Mouse (Mus musculus) kidney, embryonic 16.5 days (tissue): ENCODE data around the gene Spag16. TPM values are rescaled to one million over a fixed set of nuclear protein-coding genes. Genes with fewer than 3 reads are reported as not detected.

Experiments used
- ATAC-seq: fragments of 200-750 bp; cut with Nextera tagmentation; 2 replicates; pipeline ENCODE4 v1.8.0; 2017; ENCODE audit warnings: moderate TSS enrichment; ENCODE audit not compliant: low FRiP score, low TSS enrichment
- H3K27ac ChIP-seq: fragments of 300-500 bp; sonication (generic); 2 replicates; pipeline ENCODE4 v1.5.1; 2014; ENCODE audit warnings: low read length
- H3K27me3 ChIP-seq: fragments of 300-500 bp; sonication (generic); 2 replicates; pipeline ENCODE4 v1.6.1; 2014; ENCODE audit warnings: low read length, control low read depth, mixed read lengths; ENCODE audit not compliant: insufficient read depth
- H3K36me3 ChIP-seq: fragments of 300-500 bp; sonication (generic); 2 replicates; pipeline ENCODE4 v1.6.1; 2014; ENCODE audit warnings: low read length, control low read depth, mixed read lengths; ENCODE audit not compliant: insufficient read depth
- H3K4me1 ChIP-seq: fragments of 300-500 bp; sonication (generic); 2 replicates; pipeline ENCODE4 v1.6.1; 2014; ENCODE audit warnings: low read length, control low read depth, mixed read lengths; ENCODE audit not compliant: insufficient read depth
- H3K4me2 ChIP-seq: fragments of 300-500 bp; sonication (generic); replicated peaks from 2 replicates; pipeline ENCODE4 v1.6.1; 2014; ENCODE audit warnings: low read depth, low read length
- H3K4me3 ChIP-seq: fragments of 300-500 bp; sonication (generic); 2 replicates; pipeline ENCODE4 v1.5.1; 2014; ENCODE audit warnings: mild to moderate bottlenecking, low read length
- H3K9ac ChIP-seq: fragments of 300-500 bp; sonication (generic); replicated peaks from 2 replicates; pipeline ENCODE4 v1.6.1; 2014; ENCODE audit warnings: low read length
- H3K9me3 ChIP-seq: fragments of 300-500 bp; sonication (generic); 2 replicates; pipeline ENCODE4 v1.6.1; 2016; ENCODE audit warnings: low read length, control low read depth
- WGBS: fragments of 180-500 bp; shearing (Covaris S2); extraction: QIAGEN DNeasy Blood & Tissue Kit; methylation state at CpG from one replicate; pipeline ENCODE4 v1.1.7; 2014; 5-methylcytosine and 5-hydroxymethylcytosine counted together
- polyA plus RNA-seq: library from polyadenylated mRNA; unstranded; fragments of >200 nt; fragmentation: Nextera tagmentation; extraction: Ambion mirVana; gene quantifications from 2 replicates; pipeline ENCODE4 v1.2.1, GENCODE M21; 2015

The Spag16 gene
- polyA plus RNA-seq, 1 experiment from 2014 or later: 0.60 TPM

DNA sequence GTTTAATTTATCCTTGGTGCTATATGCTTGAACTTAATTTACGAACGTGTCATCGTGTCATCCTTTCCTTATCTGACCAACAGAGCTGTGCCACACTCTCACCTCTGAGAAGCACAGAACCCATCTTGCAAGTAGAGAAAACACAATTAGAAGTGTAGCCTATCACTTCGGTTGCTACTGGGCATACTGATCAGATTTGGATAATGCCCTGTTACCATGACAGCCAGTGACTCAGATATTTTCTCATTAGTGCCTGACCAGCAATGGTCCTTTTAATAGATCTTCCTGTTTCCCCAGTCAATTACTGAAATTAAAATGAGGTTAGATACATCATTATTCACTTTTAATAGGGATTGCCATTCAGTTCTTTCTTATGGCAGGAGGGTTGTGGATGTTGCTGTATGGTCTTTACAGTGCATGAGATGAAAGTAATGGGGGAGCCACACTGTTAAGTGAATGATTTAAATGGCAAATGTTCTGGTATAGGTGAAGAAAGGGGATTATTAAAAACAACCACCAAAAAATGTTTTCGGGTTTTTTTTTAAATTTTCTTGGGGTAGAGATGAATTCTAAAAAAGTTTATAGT, 439.2 kb downstream of the Spag16 start:
- no peak overlapping the region for H3K4me2 ChIP-seq
- H3K4me1 ChIP-seq: no peaks in the 10 kb centered on the region
- ATAC-seq: no peak
- no peak overlapping the region for H3K9ac ChIP-seq
- no peaks in the 10 kb centered on the region for H3K36me3 ChIP-seq
- no peak overlapping the region for H3K27ac ChIP-seq
- H3K27me3 ChIP-seq: no peaks in the 10 kb centered on the region
- H3K9me3 ChIP-seq: no peaks in the 10 kb centered on the region
- 89% methylated on average over 5 of the region's 5 CpGs for WGBS
- no peak overlapping the region for H3K4me3 ChIP-seq

DNA sequence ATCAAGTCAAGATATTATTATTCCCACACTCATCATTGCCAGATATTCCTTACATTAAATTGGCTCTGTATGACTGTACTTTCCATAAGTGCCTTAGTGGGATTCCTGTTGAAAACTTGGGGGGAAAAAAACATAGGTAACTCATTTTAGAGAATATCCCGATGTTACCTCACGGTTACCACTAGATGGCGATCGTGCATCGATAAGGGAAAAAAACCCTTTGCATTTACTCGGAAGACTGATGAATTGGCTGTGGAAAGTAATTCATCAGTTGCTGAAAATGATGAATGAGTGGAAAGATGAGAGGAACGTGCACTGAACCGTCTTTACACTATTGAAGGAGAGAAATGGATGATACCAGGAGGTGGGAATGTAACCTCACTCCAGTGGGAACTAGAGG, 443.4 kb downstream of the Spag16 start:
- ATAC-seq: no peak
- Histone ChIP-seq H3K4me2 (no peak overlapping the region), H3K27me3 (no peaks in the 10 kb centered on the region), H3K36me3 (no peaks in the 10 kb centered on the region), H3K4me1 (no peaks in the 10 kb centered on the region), H3K4me3 (no peak overlapping the region), H3K9ac (no peak overlapping the region), H3K9me3 (no peaks in the 10 kb centered on the region), H3K27ac (no peak overlapping the region)
- 20% methylated on average over 8 of the region's 8 CpGs for WGBS

DNA sequence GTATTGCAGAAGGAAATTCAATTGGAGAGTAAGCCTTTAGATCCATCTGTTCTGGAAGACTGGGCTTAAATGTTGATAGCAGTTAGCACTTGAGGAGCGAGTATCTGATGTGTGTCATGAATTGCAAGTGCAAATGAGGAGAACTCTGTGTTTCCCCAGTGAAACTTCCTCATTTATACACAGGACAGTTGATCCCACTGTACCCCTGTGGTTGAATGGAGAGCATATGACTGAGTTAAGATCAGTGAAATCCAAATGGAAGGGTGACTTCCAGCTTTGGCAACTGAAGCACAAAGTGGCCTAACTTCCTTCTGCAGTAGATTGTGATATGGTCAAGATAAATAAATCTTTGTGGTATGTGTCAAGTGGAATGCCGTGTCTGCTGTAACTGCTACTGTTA, 446.0 kb downstream of the Spag16 start:
- Histone ChIP-seq H3K9me3 (no peaks in the 10 kb centered on the region), H3K27me3 (no peaks in the 10 kb centered on the region), H3K36me3 (no peaks in the 10 kb centered on the region), H3K4me3 (no peak overlapping the region), H3K27ac (no peak overlapping the region), H3K4me2 (no peak overlapping the region), H3K9ac (no peak overlapping the region), H3K4me1 (no peaks in the 10 kb centered on the region)
- ATAC-seq: no peak
- 63% methylated on average over 2 of the region's 2 CpGs for WGBS

DNA sequence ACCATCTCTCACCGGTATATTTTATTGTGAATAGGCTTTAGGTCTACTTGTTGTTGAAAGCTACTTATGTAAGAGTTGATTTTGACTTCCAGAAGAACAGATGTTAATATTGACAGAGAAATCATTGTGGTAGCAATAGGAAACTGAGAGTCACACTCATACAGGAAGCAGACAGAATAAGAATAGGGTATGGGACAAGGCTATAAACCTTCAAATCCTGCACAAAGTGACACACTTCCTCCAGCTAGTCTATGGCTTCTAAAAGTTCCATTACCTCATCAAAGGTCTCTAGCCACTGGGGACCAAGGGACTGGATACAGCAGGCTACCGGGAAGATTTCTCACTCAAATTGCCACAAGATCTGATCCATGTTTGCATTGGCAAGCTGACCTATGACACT, 452.5 kb downstream of the Spag16 start:
- Histone ChIP-seq H3K27me3 (no peaks in the 10 kb centered on the region), H3K36me3 (no peaks in the 10 kb centered on the region), H3K27ac (no peak overlapping the region), H3K4me2 (no peak overlapping the region), H3K9me3 (no peaks in the 10 kb centered on the region), H3K4me1 (no peaks in the 10 kb centered on the region), H3K9ac (no peak overlapping the region), H3K4me3 (no peak overlapping the region)
- 75% methylated on average over 2 of the region's 2 CpGs for WGBS
- no peak for ATAC-seq

DNA sequence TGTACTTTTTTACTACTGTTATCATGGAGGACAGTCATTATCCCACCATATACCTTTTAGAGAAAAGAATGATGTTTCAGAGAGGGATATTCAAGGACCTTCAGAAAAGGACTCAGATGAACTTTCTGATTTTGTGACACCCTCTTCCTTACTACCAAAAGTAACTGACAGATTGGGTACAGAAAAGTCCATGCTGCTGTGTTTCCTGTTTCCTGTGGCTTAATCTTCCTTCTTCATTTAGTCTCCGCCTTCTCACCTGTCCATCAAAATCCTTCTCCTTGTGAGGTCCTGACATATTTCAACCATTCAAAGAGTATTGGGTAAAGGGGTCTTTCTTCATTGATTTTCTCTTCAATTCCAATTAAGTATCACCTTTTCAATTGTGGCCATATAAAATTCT, 456.6 kb downstream of the Spag16 start:
- Histone ChIP-seq H3K9me3 (no peaks in the 10 kb centered on the region), H3K4me2 (no peak overlapping the region), H3K9ac (no peak overlapping the region), H3K4me1 (no peaks in the 10 kb centered on the region), H3K27me3 (no peaks in the 10 kb centered on the region), H3K27ac (no peak overlapping the region), H3K4me3 (no peak overlapping the region), H3K36me3 (no peaks in the 10 kb centered on the region)
- 88% methylated on average over 1 of the region's 1 CpGs for WGBS
- no peak for ATAC-seq

DNA sequence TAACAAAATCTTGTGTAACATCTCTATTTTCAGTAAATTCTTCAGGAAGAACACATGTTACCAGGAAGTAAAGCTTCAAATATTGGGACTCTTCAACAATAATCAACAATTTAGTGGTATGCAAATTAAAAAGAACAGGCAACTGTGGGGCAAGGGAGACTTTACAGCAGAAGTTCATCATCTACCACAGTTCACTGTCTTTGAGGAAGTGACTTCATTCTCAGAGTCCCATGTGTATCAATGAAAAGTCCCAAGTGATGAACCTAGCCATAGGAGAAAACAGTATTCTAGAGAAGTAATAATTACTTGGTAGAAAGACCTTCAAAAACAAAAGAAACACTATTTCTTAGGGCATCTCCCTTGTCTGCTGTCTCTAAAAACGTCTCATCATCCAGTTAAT, 457.4 kb downstream of the Spag16 start:
- 59% methylated on average over 1 of the region's 1 CpGs for WGBS

DNA sequence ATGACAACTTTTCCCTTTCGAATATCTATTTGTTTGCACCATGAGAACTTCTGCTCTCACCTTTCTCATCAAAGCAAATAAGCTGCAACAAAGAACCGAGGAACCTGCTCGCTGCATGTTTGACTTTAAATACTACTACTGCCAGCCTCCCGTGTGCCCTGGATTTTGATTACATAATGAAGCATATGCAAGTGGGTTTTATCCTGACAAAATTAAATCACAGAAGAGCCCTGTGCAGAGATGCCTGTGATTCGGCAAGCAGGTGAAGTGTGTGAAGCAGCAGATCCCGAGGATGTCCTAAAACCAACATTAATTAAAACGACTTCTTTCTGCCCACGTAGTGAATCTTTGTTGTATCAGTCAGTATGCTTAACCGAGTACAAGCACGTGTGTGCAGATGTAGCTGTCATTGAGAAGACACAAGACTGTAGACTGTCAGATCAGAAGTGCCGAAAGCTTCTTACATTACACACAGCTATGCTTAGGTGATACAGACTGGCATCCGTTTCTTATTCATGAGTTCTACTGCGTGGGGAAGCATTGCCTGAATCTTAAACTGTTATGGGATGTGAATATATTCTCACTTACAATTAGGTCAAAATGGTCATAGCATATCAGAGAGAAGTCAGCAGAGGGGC, 489.5 kb downstream of the Spag16 start:
- 81% methylated on average over 13 of the region's 13 CpGs for WGBS
- Histone ChIP-seq H3K27ac (no peak overlapping the region), H3K4me1 (no peaks in the 10 kb centered on the region), H3K9ac (no peak overlapping the region), H3K36me3 (no peaks in the 10 kb centered on the region), H3K27me3 (no peaks in the 10 kb centered on the region), H3K4me3 (no peak overlapping the region), H3K4me2 (no peak overlapping the region), H3K9me3 (no peaks in the 10 kb centered on the region)
- ATAC-seq: no peak

More for the DNA sequence above, 457.4 kb downstream of the Spag16 start:
- no peak for ATAC-seq
- no peaks in the 10 kb centered on the region for H3K9me3 ChIP-seq
- no peaks in the 10 kb centered on the region for H3K27me3 ChIP-seq
- no peak overlapping the region for H3K9ac ChIP-seq
- H3K4me2 ChIP-seq: no peak overlapping the region
- H3K4me1 ChIP-seq: no peaks in the 10 kb centered on the region
- H3K36me3 ChIP-seq: no peaks in the 10 kb centered on the region
- no peak overlapping the region for H3K27ac ChIP-seq
- no peak overlapping the region for H3K4me3 ChIP-seq

DNA sequence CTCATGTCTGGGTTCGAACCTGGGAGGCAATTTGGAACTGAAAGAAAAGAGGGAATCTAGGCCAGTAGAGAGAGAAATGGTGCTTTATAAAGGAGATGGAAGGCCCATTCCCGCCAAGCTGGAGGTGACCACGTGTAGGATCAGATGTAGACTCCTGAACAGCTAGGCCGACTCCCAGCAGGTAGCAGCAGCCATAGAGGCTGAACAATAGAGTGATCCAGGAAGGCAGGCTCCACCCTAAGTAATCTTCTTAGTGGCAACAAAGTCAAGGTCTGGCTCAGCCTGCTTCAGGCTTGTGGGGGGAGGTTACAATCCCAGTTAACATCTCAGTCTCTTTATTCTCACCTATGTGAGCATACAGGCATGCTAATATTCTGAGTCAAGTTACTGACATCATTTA, 494.2 kb downstream of the Spag16 start:
- H3K4me3 ChIP-seq: no peak overlapping the region
- WGBS: 70% methylated on average over 4 of the region's 4 CpGs
- ATAC-seq: no peak
- no peaks in the 10 kb centered on the region for H3K36me3 ChIP-seq
- no peak overlapping the region for H3K4me2 ChIP-seq
- no peak overlapping the region for H3K27ac ChIP-seq
- no peaks in the 10 kb centered on the region for H3K27me3 ChIP-seq
- H3K4me1 ChIP-seq: no peaks in the 10 kb centered on the region
- H3K9ac ChIP-seq: no peak overlapping the region
- no peaks in the 10 kb centered on the region for H3K9me3 ChIP-seq

DNA sequence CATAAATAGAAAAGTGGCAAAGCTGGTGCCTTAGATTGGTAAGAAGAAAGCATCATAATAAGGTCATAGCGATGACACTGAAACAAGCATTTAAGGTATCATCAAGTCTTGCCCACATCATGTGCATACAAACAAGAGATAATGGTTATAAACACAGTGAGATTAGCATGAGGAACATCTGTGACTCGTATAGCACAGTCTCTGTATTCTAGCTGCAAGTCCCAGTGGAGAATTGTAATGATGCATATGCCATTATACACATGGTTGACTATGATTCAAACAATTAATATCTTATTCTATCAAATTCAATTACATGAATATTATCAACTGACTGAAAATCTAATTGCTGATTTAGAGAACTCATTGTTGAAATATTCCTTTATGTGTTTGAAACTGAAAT, 519.4 kb downstream of the Spag16 start:
- Histone ChIP-seq H3K4me3 (no peak overlapping the region), H3K9me3 (no peaks in the 10 kb centered on the region), H3K27ac (no peak overlapping the region), H3K4me2 (no peak overlapping the region), H3K4me1 (no peaks in the 10 kb centered on the region), H3K27me3 (no peaks in the 10 kb centered on the region), H3K9ac (no peak overlapping the region), H3K36me3 (no peaks in the 10 kb centered on the region)
- WGBS: 80% methylated on average over 2 of the region's 2 CpGs
- no peak for ATAC-seq

DNA sequence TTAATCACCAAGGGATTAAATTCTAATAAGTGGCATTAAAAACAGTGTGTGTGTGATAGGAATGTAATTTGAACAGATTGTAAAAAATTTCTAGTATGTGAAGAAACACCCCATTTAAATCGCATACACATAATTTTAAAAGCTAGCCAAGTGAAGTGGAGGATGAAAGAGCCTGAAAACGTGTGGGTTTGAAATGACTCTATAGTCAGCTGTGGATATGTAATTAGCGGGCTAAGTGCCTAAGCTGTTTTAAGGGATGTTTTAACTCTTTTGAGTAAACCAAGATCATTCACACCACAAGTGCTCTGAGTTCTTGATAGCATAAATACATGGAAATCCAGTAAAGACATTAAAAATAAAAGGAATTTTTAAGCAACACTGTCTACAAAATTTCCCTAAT, 524.6 kb downstream of the Spag16 start:
- H3K4me3 ChIP-seq: no peak overlapping the region
- WGBS: 68% methylated on average over 3 of the region's 3 CpGs
- H3K9ac ChIP-seq: no peak overlapping the region
- H3K27ac ChIP-seq: no peak overlapping the region
- H3K36me3 ChIP-seq: no peaks in the 10 kb centered on the region
- no peak overlapping the region for H3K4me2 ChIP-seq
- H3K27me3 ChIP-seq: no peaks in the 10 kb centered on the region
- no peaks in the 10 kb centered on the region for H3K4me1 ChIP-seq
- H3K9me3 ChIP-seq: no peaks in the 10 kb centered on the region
- no peak for ATAC-seq
